Mouse (Mus musculus): Measurements from ENCODE around the gene Pnldc1. TPM values are rescaled to one million over a fixed set of nuclear protein-coding genes. Genes with fewer than 3 reads are reported as not detected.

Pnldc1 gene
- polyA plus RNA-seq, 1 experiment = 1.8 TPM

DNA sequence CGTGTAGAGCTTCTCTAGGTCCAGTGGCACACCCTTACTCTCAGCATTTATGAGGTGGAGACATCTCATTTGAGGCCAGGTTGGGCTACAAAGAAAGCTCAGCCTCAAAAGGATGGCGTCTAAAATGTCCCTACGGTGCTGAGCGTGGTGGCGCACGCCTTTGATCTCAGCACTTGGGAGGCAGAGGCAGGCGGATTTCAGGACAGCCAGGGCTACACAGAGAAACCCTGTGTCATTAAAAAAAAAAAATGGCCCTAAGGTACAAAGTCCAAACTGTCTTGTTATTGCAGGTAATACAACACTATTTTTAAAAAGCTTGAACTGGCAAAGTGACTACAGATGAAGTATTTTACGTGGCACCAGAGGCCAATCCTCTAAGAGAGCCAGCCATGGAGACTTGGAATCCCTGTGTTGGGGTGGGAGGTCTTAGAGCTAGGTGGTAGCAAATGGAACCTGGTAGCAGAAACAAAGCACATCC, 15.7 kb upstream of the Pnldc1 start:
- DNase-seq = no peak
- H3K36me3 ChIP-seq (ENCODE audit: control insufficient read depth, insufficient read depth, low read length) = peaks cover 50% of the 10 kb centered on the region
- no peak overlapping the region for H3K27ac ChIP-seq (ENCODE audit: control insufficient read depth, insufficient read depth, low read length)
- no peak for TF ChIP-seq POLR2A (IDR thresholded peaks at IDR 0.05; ENCODE audit: control insufficient read depth, extremely low read depth, insufficient read depth, low read length, poor library complexity)
- 95% methylated on average over 8 of the region's 8 CpGs for WGBS
- H3K27me3 ChIP-seq (ENCODE audit: control insufficient read depth, insufficient read depth, low read length) = no peaks in the 10 kb centered on the region
- no peaks in the 10 kb centered on the region for H3K4me1 ChIP-seq (replicated peaks; ENCODE audit: control insufficient read depth, insufficient read depth, low read length)
- H3K4me3 ChIP-seq (ENCODE audit: control insufficient read depth, insufficient read depth, low read length) = no peak overlapping the region

DNA sequence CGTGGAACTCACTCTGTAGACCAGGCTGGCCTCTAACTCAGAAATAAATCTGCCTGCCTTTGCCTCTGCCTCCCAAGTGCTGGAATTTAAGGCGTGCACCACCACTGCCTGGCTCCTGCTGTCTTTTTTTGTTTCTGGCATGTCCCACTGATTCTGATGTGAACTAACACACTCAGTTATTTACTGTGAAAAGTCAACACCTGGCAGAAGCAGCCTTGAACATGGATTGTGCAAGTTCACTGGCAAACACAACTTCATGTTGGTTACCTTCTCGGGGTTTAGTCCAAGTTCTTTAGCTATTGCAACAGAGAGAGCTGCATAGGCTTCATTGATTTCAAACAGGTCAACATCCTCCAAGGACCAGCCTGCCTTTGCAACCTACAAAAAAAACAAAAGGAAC, 15.0 kb upstream of the Pnldc1 start:
- DNase-seq = no peak
- WGBS = 96% methylated on average over 3 of the region's 3 CpGs
- Histone ChIP-seq H3K27ac (ENCODE audit: control insufficient read depth, insufficient read depth, low read length) (no peak overlapping the region), H3K4me3 (ENCODE audit: control insufficient read depth, insufficient read depth, low read length) (no peak overlapping the region), H3K4me1 (replicated peaks; ENCODE audit: control insufficient read depth, insufficient read depth, low read length) (no peaks in the 10 kb centered on the region), H3K36me3 (ENCODE audit: control insufficient read depth, insufficient read depth, low read length) (peaks cover 57% of the 10 kb centered on the region), H3K27me3 (ENCODE audit: control insufficient read depth, insufficient read depth, low read length) (no peaks in the 10 kb centered on the region)
- no peak for TF ChIP-seq POLR2A (IDR thresholded peaks at IDR 0.05; ENCODE audit: control insufficient read depth, extremely low read depth, insufficient read depth, low read length, poor library complexity)
- TF ChIP-seq CTCF (IDR thresholded peaks at IDR 0.05; ENCODE audit: borderline replicate concordance, control insufficient read depth, extremely low read depth, insufficient read depth, low read length, poor library complexity) = no peak

DNA sequence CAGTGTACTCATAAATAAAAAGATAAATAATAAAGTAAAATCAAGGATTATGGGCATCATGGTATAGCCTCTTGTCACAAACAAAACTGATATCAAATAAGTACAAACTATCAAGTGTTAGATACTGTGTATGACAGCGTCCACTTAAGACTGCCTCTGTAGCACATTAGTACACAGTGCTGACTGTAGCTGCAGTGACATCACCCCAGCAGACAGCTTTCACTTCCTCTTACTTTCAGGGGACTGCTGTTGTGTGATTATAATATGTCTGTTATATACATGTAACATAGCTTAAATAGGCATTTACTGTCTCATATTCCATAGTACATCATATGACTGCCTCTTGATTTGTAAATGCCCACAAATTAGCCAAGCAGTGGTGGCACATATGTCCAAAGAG, 11.0 kb upstream of the Pnldc1 start:
- Histone ChIP-seq H3K4me1 (replicated peaks; ENCODE audit: control insufficient read depth, insufficient read depth, low read length) (peaks cover 5% of the 10 kb centered on the region; the same call in 1 of the 2 replicates), H3K27ac (ENCODE audit: control insufficient read depth, insufficient read depth, low read length) (no peak overlapping the region), H3K4me3 (ENCODE audit: control insufficient read depth, insufficient read depth, low read length) (no peak overlapping the region), H3K36me3 (ENCODE audit: control insufficient read depth, insufficient read depth, low read length) (peaks cover 66% of the 10 kb centered on the region), H3K27me3 (ENCODE audit: control insufficient read depth, insufficient read depth, low read length) (no peaks in the 10 kb centered on the region)
- WGBS = 88% methylated on average over 1 of the region's 1 CpGs
- TF ChIP-seq CTCF (IDR thresholded peaks at IDR 0.05; ENCODE audit: borderline replicate concordance, control insufficient read depth, extremely low read depth, insufficient read depth, low read length, poor library complexity) (no peak), POLR2A (IDR thresholded peaks at IDR 0.05; ENCODE audit: control insufficient read depth, extremely low read depth, insufficient read depth, low read length, poor library complexity) (no peak)
- DNase-seq = no peak

DNA sequence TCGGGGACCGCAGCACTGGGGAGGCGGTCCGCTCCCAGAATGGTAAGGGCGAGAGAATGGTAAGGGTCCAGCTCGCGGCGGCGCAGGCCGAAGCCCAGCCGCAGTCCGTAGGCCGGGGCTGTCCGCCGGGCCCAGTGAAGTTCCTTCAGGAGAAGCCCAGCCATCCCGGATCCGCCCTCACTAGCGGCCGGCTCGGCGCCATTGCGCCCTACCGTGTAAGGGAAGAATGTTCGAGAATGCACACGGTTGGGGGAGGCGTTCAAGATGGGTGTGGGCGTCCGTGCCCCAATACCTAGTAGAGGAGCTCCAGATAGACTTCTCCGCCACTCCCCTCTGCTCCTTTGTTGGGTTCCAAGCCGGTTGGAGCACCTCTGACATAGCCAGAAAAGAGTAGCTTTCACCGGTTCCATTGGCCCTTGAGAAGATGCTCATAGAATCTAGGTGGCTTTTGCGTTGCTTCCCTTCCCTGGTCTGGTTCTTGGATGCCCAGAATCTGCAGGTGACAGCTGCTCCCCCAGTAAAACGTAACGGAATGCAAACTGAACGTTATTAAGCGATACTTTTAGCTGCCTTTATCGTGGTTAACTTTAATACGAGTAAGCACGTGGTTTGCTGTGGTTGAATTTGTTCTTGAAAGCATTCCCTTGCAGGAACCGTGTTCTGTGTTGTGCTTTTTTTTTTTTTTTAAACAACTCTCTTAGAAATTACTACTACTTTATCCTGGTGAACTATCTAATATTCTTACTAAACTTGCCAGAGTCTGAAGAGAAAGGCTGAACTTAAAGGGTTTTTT, 6.8 kb upstream of the Pnldc1 start:
- no peaks in the 10 kb centered on the region for H3K27me3 ChIP-seq (ENCODE audit: control insufficient read depth, insufficient read depth, low read length)
- TF ChIP-seq POLR2A (IDR thresholded peaks at IDR 0.05; ENCODE audit: control insufficient read depth, extremely low read depth, insufficient read depth, low read length, poor library complexity) (no peak), CTCF (IDR thresholded peaks at IDR 0.05; ENCODE audit: borderline replicate concordance, control insufficient read depth, extremely low read depth, insufficient read depth, low read length, poor library complexity) (no peak; the same call in 1 of the 2 replicates)
- under 1% methylated on average over 40 of the region's 40 CpGs for WGBS
- peaks cover 5% of the 10 kb centered on the region; the same call in 1 of the 2 replicates for H3K4me1 ChIP-seq (replicated peaks; ENCODE audit: control insufficient read depth, insufficient read depth, low read length)
- peak overlapping the region; percentile 82 for H3K4me3 ChIP-seq (ENCODE audit: control insufficient read depth, insufficient read depth, low read length)
- H3K27ac ChIP-seq (ENCODE audit: control insufficient read depth, insufficient read depth, low read length) = peak overlapping the region; percentile 43
- H3K36me3 ChIP-seq (ENCODE audit: control insufficient read depth, insufficient read depth, low read length) = peaks cover 46% of the 10 kb centered on the region
- DNase-seq = peak; percentile 62

DNA sequence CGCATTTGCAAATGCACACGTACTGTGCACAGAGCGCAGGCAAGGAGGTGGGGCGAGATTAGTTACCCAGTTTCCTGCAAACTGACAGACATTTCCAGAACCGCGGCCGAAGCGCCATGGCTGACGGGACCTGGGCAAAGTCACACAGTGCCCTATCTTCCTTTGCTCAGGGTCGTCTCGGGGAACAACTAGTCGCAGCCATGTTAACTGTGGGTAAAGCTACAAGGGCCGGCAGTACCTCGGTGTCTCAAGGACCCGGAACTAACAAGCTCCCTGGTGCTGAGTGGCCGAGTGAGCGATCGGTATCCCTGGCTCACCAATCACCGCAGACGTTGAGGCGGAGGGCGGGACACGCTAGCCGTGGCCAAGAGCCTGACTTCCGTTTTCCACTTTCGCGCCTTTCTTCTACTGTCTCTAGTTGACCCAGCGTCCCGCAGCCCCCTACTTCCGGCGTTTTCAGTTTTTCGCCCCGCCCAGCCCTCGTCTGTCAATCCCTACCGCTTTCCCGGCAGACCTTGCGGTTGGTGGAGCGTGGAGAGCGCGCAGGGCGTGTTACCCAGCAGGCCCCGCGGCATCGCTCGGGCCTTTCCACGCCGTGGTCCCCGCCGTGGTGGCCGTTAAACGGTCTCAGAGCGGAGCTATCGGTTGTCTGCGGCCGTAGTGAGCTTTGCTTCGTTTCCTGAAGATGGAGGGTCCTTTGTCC, 6.0 kb upstream of the Pnldc1 start, which contains the start of gene Mrpl18:
Mrpl18 (minus strand) TSS at position 465 of the 703 bp plus-strand sequence.
- Histone ChIP-seq H3K4me3 (ENCODE audit: control insufficient read depth, insufficient read depth, low read length) (peak within 1 kb of the TSS; percentile 82), H3K4me1 (replicated peaks; ENCODE audit: control insufficient read depth, insufficient read depth, low read length) (peaks cover 5% of the 10 kb centered on the region; the same call in 1 of the 2 replicates), H3K27me3 (ENCODE audit: control insufficient read depth, insufficient read depth, low read length) (no peaks in the 10 kb centered on the region), H3K27ac (ENCODE audit: control insufficient read depth, insufficient read depth, low read length) (peak within 1 kb of the TSS; percentile 76), H3K36me3 (ENCODE audit: control insufficient read depth, insufficient read depth, low read length) (peaks cover 40% of the 10 kb centered on the region)
- peak; percentile 98 for DNase-seq
- peak; percentile 54 for TF ChIP-seq CTCF (IDR thresholded peaks at IDR 0.05; ENCODE audit: borderline replicate concordance, control insufficient read depth, extremely low read depth, insufficient read depth, low read length, poor library complexity)
- peak; percentile 88 for TF ChIP-seq POLR2A (IDR thresholded peaks at IDR 0.05; ENCODE audit: control insufficient read depth, extremely low read depth, insufficient read depth, low read length, poor library complexity)
- WGBS = under 1% methylated on average over 56 of the region's 56 CpGs

DNA sequence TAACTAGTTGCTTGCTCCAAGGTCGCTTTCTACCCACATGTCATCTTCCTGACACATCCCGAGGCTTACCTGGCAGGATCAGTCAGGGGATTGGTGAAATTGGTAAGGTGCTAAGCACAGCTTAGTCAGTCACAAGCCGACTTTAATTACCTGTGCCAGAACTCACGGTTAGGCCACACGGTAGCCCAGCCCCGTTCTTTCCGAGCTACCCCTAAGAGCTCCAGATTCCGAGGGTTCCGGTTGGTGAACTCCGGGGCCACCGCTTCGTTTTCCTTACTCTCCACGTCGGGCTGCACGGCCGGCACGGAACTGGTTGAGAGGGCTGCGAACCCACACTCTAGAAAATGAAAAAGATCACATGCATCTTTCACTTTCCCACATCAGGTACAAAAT, 5.5 kb upstream of the Pnldc1 start, which contains the start of gene Tcp1:
Tcp1 (plus strand) TSS at position 214 of the 393 bp plus-strand sequence.
- H3K27me3 ChIP-seq (ENCODE audit: control insufficient read depth, insufficient read depth, low read length) = no peaks in the 10 kb centered on the region
- peak within 1 kb of the TSS; percentile 82 for H3K4me3 ChIP-seq (ENCODE audit: control insufficient read depth, insufficient read depth, low read length)
- TF ChIP-seq POLR2A (IDR thresholded peaks at IDR 0.05; ENCODE audit: control insufficient read depth, extremely low read depth, insufficient read depth, low read length, poor library complexity) = no peak
- no peak for TF ChIP-seq CTCF (IDR thresholded peaks at IDR 0.05; ENCODE audit: borderline replicate concordance, control insufficient read depth, extremely low read depth, insufficient read depth, low read length, poor library complexity)
- WGBS = 2% methylated on average over 18 of the region's 18 CpGs
- no peak for DNase-seq
- peaks cover 40% of the 10 kb centered on the region for H3K36me3 ChIP-seq (ENCODE audit: control insufficient read depth, insufficient read depth, low read length)
- peaks cover 5% of the 10 kb centered on the region; the same call in 1 of the 2 replicates for H3K4me1 ChIP-seq (replicated peaks; ENCODE audit: control insufficient read depth, insufficient read depth, low read length)
- peak within 1 kb of the TSS; percentile 76 for H3K27ac ChIP-seq (ENCODE audit: control insufficient read depth, insufficient read depth, low read length)
